Mouse (Mus musculus) intestine, postnatal 0 days (tissue): Measurements from ENCODE around the gene Crim1. TPM values are rescaled to one million over a fixed set of nuclear protein-coding genes. Genes with fewer than 3 reads are reported as not detected.

Experiments
- ATAC-seq: fragments of 200-750 bp; cut with Nextera tagmentation; 2 replicates; pipeline ENCODE4 v1.8.0; 2017; ENCODE audit warnings: mild to moderate bottlenecking, moderate TSS enrichment, moderate library complexity
- H3K27ac ChIP-seq: fragments of 300-500 bp; sonication (generic); 2 replicates; pipeline ENCODE4 v1.5.1; 2014; ENCODE audit warnings: mild to moderate bottlenecking, low read depth, low read length, moderate library complexity
- H3K27me3 ChIP-seq: fragments of 300-500 bp; sonication (generic); replicated peaks from 2 replicates; pipeline ENCODE4 v1.6.1; 2014; ENCODE audit warnings: low read length, mixed read lengths; ENCODE audit not compliant: control insufficient read depth, insufficient read depth
- H3K36me3 ChIP-seq: fragments of 300-500 bp; sonication (generic); 2 replicates; pipeline ENCODE4 v1.6.1; 2014; ENCODE audit warnings: mild to moderate bottlenecking, moderate library complexity; ENCODE audit not compliant: control insufficient read depth, insufficient read depth
- H3K4me1 ChIP-seq: fragments of 300-500 bp; sonication (generic); replicated peaks from 2 replicates; pipeline ENCODE4 v1.6.1; 2014; ENCODE audit warnings: antibody characterized with exemption, low read length, mixed read lengths; ENCODE audit not compliant: control insufficient read depth, insufficient read depth
- H3K4me2 ChIP-seq: fragments of 300-500 bp; sonication (generic); replicated peaks from 2 replicates; pipeline ENCODE4 v1.6.1; 2014; ENCODE audit warnings: low read depth, mild to moderate bottlenecking, moderate library complexity
- H3K4me3 ChIP-seq: fragments of 300-500 bp; sonication (generic); 2 replicates; pipeline ENCODE4 v1.5.1; 2014; ENCODE audit warnings: low read depth, low read length
- H3K9ac ChIP-seq: fragments of 300-500 bp; sonication (generic); 2 replicates; pipeline ENCODE4 v1.6.1; 2014; ENCODE audit warnings: mild to moderate bottlenecking, low read depth, low read length
- H3K9me3 ChIP-seq: fragments of 300-500 bp; sonication (generic); 2 replicates; pipeline ENCODE4 v1.6.1; 2016; ENCODE audit warnings: mixed run types; ENCODE audit not compliant: control insufficient read depth
- CTCF ChIP-seq: sonication (generic); IDR thresholded peaks from 2 replicates; pipeline ENCODE4 v1.5.1; 2016; ENCODE audit warnings: low read depth, mild to moderate bottlenecking, control low read depth, antibody characterized with exemption, moderate library complexity
- WGBS: fragments of 180-500 bp; shearing (Covaris S2); extraction: QIAGEN DNeasy Blood & Tissue Kit; methylation state at CpG from one replicate; pipeline ENCODE4 v1.1.7; 2014; 5-methylcytosine and 5-hydroxymethylcytosine counted together
- polyA plus RNA-seq: library from polyadenylated mRNA; unstranded; fragments of >200 nt; fragmentation: Nextera tagmentation; extraction: Ambion mirVana; gene quantifications from 2 replicates; pipeline ENCODE4 v1.2.1, GENCODE M21; 2015

Crim1 gene
- polyA plus RNA-seq, 1 experiment from 2014 or later: 7.7 TPM

GRCm38 (mm10) chr17:78207246-78207645 lies 7.2 kb downstream of the Crim1 start:
- no peak for ATAC-seq
- Histone ChIP-seq H3K4me1 (peaks cover 4% of the 10 kb centered on the region; the same call in 1 of the 2 replicates), H3K9me3 (no peaks in the 10 kb centered on the region), H3K4me2 (no peak overlapping the region), H3K4me3 (no peak overlapping the region), H3K36me3 (no peaks in the 10 kb centered on the region), H3K27me3 (no peaks in the 10 kb centered on the region), H3K27ac (no peak overlapping the region), H3K9ac (no peak overlapping the region)
- 65% methylated on average over 3 of the region's 3 CpGs for WGBS
- no peak for TF ChIP-seq CTCF

- no peaks in the 10 kb centered on the region for H3K27me3 ChIP-seq
- no peak overlapping the region for H3K27ac ChIP-seq
- H3K9me3 ChIP-seq: no peaks in the 10 kb centered on the region
- H3K36me3 ChIP-seq: no peaks in the 10 kb centered on the region
- no peak overlapping the region for H3K9ac ChIP-seq
- WGBS: 51% methylated on average over 3 of the region's 3 CpGs
- no peak for ATAC-seq
- no peak overlapping the region for H3K4me3 ChIP-seq
- peaks cover 6% of the 10 kb centered on the region; the same call in 1 of the 2 replicates for H3K4me1 ChIP-seq
- H3K4me2 ChIP-seq: no peak overlapping the region
- no peak for TF ChIP-seq CTCF
Observed at GRCm38 (mm10) chr17:78208805-78209204, 8.8 kb downstream of the Crim1 start.

GRCm38 (mm10) chr17:78209646-78210045 lies 9.6 kb downstream of the Crim1 start:
- 81% methylated on average over 2 of the region's 2 CpGs for WGBS
- TF ChIP-seq CTCF: no peak
- H3K9ac ChIP-seq: no peak overlapping the region
- no peak overlapping the region for H3K4me3 ChIP-seq
- H3K9me3 ChIP-seq: no peaks in the 10 kb centered on the region
- no peak overlapping the region for H3K4me2 ChIP-seq
- H3K27ac ChIP-seq: no peak overlapping the region
- no peaks in the 10 kb centered on the region for H3K27me3 ChIP-seq
- H3K4me1 ChIP-seq: 0 out of 2 replicates have a peak, but pooled peaks cover 6% of the 10 kb centered on the region
- H3K36me3 ChIP-seq: no peaks in the 10 kb centered on the region
- ATAC-seq: no peak

- Histone ChIP-seq H3K27ac (no peak overlapping the region), H3K4me1 (0 out of 2 replicates have a peak, but pooled peaks cover 5% of the 10 kb centered on the region), H3K9ac (no peak overlapping the region), H3K36me3 (no peaks in the 10 kb centered on the region), H3K9me3 (no peaks in the 10 kb centered on the region), H3K27me3 (no peaks in the 10 kb centered on the region), H3K4me3 (no peak overlapping the region), H3K4me2 (no peak overlapping the region)
- no peak for TF ChIP-seq CTCF
- WGBS: 76% methylated on average over 5 of the region's 5 CpGs
- no peak for ATAC-seq
Observed at GRCm38 (mm10) chr17:78211881-78212280, 11.8 kb downstream of the Crim1 start.

GRCm38 (mm10) chr17:78213128-78213527 lies 13.1 kb downstream of the Crim1 start:
- 46% methylated on average over 6 of the region's 6 CpGs for WGBS
- Histone ChIP-seq H3K4me3 (no peak overlapping the region), H3K27ac (no peak overlapping the region), H3K9me3 (no peaks in the 10 kb centered on the region), H3K27me3 (no peaks in the 10 kb centered on the region), H3K4me2 (no peak overlapping the region), H3K9ac (no peak overlapping the region), H3K4me1 (peaks cover 8% of the 10 kb centered on the region), H3K36me3 (no peaks in the 10 kb centered on the region)
- no peak for TF ChIP-seq CTCF
- no peak for ATAC-seq

- Histone ChIP-seq H3K4me1 (peaks cover 25% of the 10 kb centered on the region), H3K27me3 (no peaks in the 10 kb centered on the region), H3K36me3 (no peaks in the 10 kb centered on the region), H3K9me3 (no peaks in the 10 kb centered on the region), H3K9ac (no peak overlapping the region), H3K27ac (no peak overlapping the region), H3K4me3 (no peak overlapping the region), H3K4me2 (no peak overlapping the region)
- no peak for TF ChIP-seq CTCF
- WGBS: 61% methylated on average over 3 of the region's 3 CpGs
- ATAC-seq: no peak
Observed at GRCm38 (mm10) chr17:78216526-78216925, 16.5 kb downstream of the Crim1 start.

GRCm38 (mm10) chr17:78217406-78217805 lies 17.4 kb downstream of the Crim1 start:
- WGBS: 71% methylated on average over 6 of the region's 6 CpGs
- H3K4me2 ChIP-seq: no peak overlapping the region
- H3K27ac ChIP-seq: no peak overlapping the region
- no peaks in the 10 kb centered on the region for H3K27me3 ChIP-seq
- ATAC-seq: no peak
- TF ChIP-seq CTCF: no peak
- H3K4me3 ChIP-seq: no peak overlapping the region
- peaks cover 32% of the 10 kb centered on the region for H3K4me1 ChIP-seq
- no peaks in the 10 kb centered on the region for H3K36me3 ChIP-seq
- H3K9ac ChIP-seq: no peak overlapping the region
- no peaks in the 10 kb centered on the region for H3K9me3 ChIP-seq
